Comparison of ENCODE assay signal across 22 mouse cellular contexts in genomic region chr3:27188386-27188785, GRCm38 (mm10). TPM values are rescaled to one million over a fixed set of nuclear protein-coding genes. Genes with fewer than 3 reads are reported as not detected.
DNase-seq lines count a peak whose midpoint lies in the region; ATAC-seq and TF ChIP-seq lines count a peak whose summit lies in the region.
"Had no signal": no experiment of that assay in that cellular context is flagged by ENCODE, and none has a peak within 500 bp of the region (broad histone marks: within the 10 kb centered on the region; RNA-seq: fewer than 3 reads in every experiment).

No protein-coding gene starts in this region.

- no peak for ATAC-seq in forebrain, embryonic 11.5 days (replicated peaks; ENCODE audit: low FRiP score)
- ATAC-seq in liver, postnatal 0 days: no peak
- no peak for ATAC-seq in kidney, postnatal 0 days (replicated peaks; ENCODE audit: low FRiP score, low read depth)
- no peak for ATAC-seq in stomach, postnatal 0 days (ENCODE audit: low FRiP score, low TSS enrichment)
- ATAC-seq: hindbrain, embryonic 16.5 days had no signal

- TF ChIP-seq EP300 in liver, postnatal 0 days (IDR thresholded peaks at IDR 0.05; ENCODE audit: low read depth): no peak
- TF ChIP-seq EP300 in stomach, postnatal 0 days (optimal IDR thresholded peaks at IDR 0.05): no peak

- H3K27ac ChIP-seq in forebrain, embryonic 11.5 days (ENCODE audit: low read depth, low read length): no peak overlapping the region
- H3K27ac ChIP-seq in forebrain, embryonic 10.5 days: no peak overlapping the region
- H3K27ac ChIP-seq in liver, postnatal 0 days (ENCODE audit: low read depth): peak overlapping the region; percentile 46
- 0 out of 2 replicates have a peak overlapping the region, but pooled peaks have one; percentile 5 for H3K27ac ChIP-seq in kidney, postnatal 0 days
- H3K27ac ChIP-seq in stomach, postnatal 0 days (replicated peaks): no peak overlapping the region; the same call in 1 of the 2 replicates
- H3K27ac ChIP-seq: forebrain, embryonic 12.5 days; limb, embryonic 15.5 days had no signal

- no peak overlapping the region for H3K4me3 ChIP-seq in forebrain, embryonic 11.5 days (ENCODE audit: low read depth, low read length)
- H3K4me3 ChIP-seq in forebrain, embryonic 10.5 days: no peak overlapping the region
- no peak overlapping the region for H3K4me3 ChIP-seq in liver, postnatal 0 days (ENCODE audit: low read depth, low read length)
- no peak overlapping the region for H3K4me3 ChIP-seq in kidney, postnatal 0 days (replicated peaks; ENCODE audit: low read depth, low read length)
- H3K4me3 ChIP-seq in stomach, postnatal 0 days (ENCODE audit: low read depth, low read length): no peak overlapping the region
- H3K4me3 ChIP-seq: forebrain, embryonic 12.5 days; limb, embryonic 15.5 days had no signal

- no peaks in the 10 kb centered on the region for H3K9me3 ChIP-seq in forebrain, embryonic 11.5 days (ENCODE audit: control insufficient read depth, low read length)
- H3K9me3 ChIP-seq in forebrain, embryonic 10.5 days: no peaks in the 10 kb centered on the region
- no peaks in the 10 kb centered on the region for H3K9me3 ChIP-seq in liver, postnatal 0 days (ENCODE audit: low read length)
- H3K9me3 ChIP-seq in kidney, postnatal 0 days (replicated peaks; ENCODE audit: low read length): no peaks in the 10 kb centered on the region
- H3K9me3 ChIP-seq in stomach, postnatal 0 days (ENCODE audit: control insufficient read depth, low read length): no peaks in the 10 kb centered on the region
- H3K9me3 ChIP-seq: forebrain, embryonic 12.5 days; G1E; limb, embryonic 15.5 days had no signal

- DNase-seq in forebrain, embryonic 11.5 days (ENCODE audit: low spot score): peak; percentile 7
- DNase-seq in forebrain, embryonic 10.5 days (ENCODE audit: extremely low spot score, low spot score): no peak
- DNase-seq in liver, postnatal 0 days: no peak
- no peak for DNase-seq in liver
- peak; percentile 22 for DNase-seq in kidney, postnatal 0 days (ENCODE audit: low spot score)
- peak; percentile 28 for DNase-seq in stomach, postnatal 0 days (ENCODE audit: low spot score)
- no peak for DNase-seq in layer of hippocampus, adult 8-10 months (ENCODE audit: low spot score in 2 of 2)
- no peak for DNase-seq in thymus, postnatal 25 days
- DNase-seq: adrenal gland, postnatal 14 days; cerebellum, adult 11-12 months; cerebellum, postnatal 25 days; embryo, embryonic 11 days; heart, adult 18-20 months; heart, postnatal 4 days; lung, adult 2 months; midbrain, embryonic 14.5 days; spleen, adult 18-20 months; thymus, postnatal 4 days had no signal

- H3K4me1 ChIP-seq in forebrain, embryonic 11.5 days (replicated peaks; ENCODE audit: control insufficient read depth, insufficient read depth, low read length): no peaks in the 10 kb centered on the region
- peaks cover 8% of the 10 kb centered on the region for H3K4me1 ChIP-seq in forebrain, embryonic 10.5 days
- H3K4me1 ChIP-seq in liver, postnatal 0 days (ENCODE audit: insufficient read depth): peaks cover 39% of the 10 kb centered on the region
- 0 out of 2 replicates have a peak, but pooled peaks cover 6% of the 10 kb centered on the region for H3K4me1 ChIP-seq in kidney, postnatal 0 days (replicated peaks; ENCODE audit: insufficient read depth, low read length)
- no peaks in the 10 kb centered on the region; the same call in 1 of the 2 replicates for H3K4me1 ChIP-seq in stomach, postnatal 0 days (replicated peaks; ENCODE audit: control insufficient read depth, insufficient read depth)

- 72% methylated on average over 1 of the region's 1 CpGs for WGBS in forebrain, embryonic 11.5 days
- 79% methylated on average over 1 of the region's 1 CpGs for WGBS in forebrain, embryonic 10.5 days
- 55% methylated on average over 1 of the region's 1 CpGs for WGBS in liver, postnatal 0 days (ENCODE audit: insufficient replicate concordance)
- WGBS in kidney, postnatal 0 days: 45% methylated on average over 1 of the region's 1 CpGs
- WGBS in stomach, postnatal 0 days: 50% methylated on average over 1 of the region's 1 CpGs

- no peaks in the 10 kb centered on the region for H3K36me3 ChIP-seq in forebrain, embryonic 11.5 days (ENCODE audit: control insufficient read depth, insufficient read depth, low read length)
- no peaks in the 10 kb centered on the region for H3K36me3 ChIP-seq in forebrain, embryonic 10.5 days (replicated peaks)
- H3K36me3 ChIP-seq in liver, postnatal 0 days (replicated peaks; ENCODE audit: insufficient read depth, low read length): 0 out of 2 replicates have a peak, but pooled peaks cover 7% of the 10 kb centered on the region
- no peaks in the 10 kb centered on the region for H3K36me3 ChIP-seq in kidney, postnatal 0 days (ENCODE audit: insufficient read depth, low read length)
- no peaks in the 10 kb centered on the region for H3K36me3 ChIP-seq in stomach, postnatal 0 days (ENCODE audit: control insufficient read depth, insufficient read depth, low read length)
- H3K36me3 ChIP-seq: forebrain, embryonic 12.5 days; limb, embryonic 15.5 days had no signal

- no peak for TF ChIP-seq CTCF in liver, postnatal 0 days (IDR thresholded peaks at IDR 0.05; ENCODE audit: low read depth)
- TF ChIP-seq CTCF in kidney, postnatal 0 days (IDR thresholded peaks at IDR 0.05; ENCODE audit: low read depth): no peak
- TF ChIP-seq CTCF in stomach, postnatal 0 days (IDR thresholded peaks at IDR 0.05; ENCODE audit: low read depth): no peak

- H3K27me3 ChIP-seq in forebrain, embryonic 11.5 days (ENCODE audit: control insufficient read depth, insufficient read depth, low read length): no peaks in the 10 kb centered on the region
- peaks cover 10% of the 10 kb centered on the region; the same call in 1 of the 2 replicates for H3K27me3 ChIP-seq in forebrain, embryonic 10.5 days (ENCODE audit: poor library complexity, severe bottlenecking)
- no peaks in the 10 kb centered on the region for H3K27me3 ChIP-seq in liver, postnatal 0 days (ENCODE audit: insufficient read depth, low read length)
- H3K27me3 ChIP-seq in kidney, postnatal 0 days (ENCODE audit: insufficient read depth, low read length): no peaks in the 10 kb centered on the region
- no peaks in the 10 kb centered on the region for H3K27me3 ChIP-seq in stomach, postnatal 0 days (ENCODE audit: control insufficient read depth, insufficient read depth, low read length)
- H3K27me3 ChIP-seq: limb, embryonic 15.5 days had no signal

- H3K9ac ChIP-seq in forebrain, embryonic 11.5 days (ENCODE audit: low read length): no peak overlapping the region
- no peak overlapping the region; the same call in 1 of the 2 replicates for H3K9ac ChIP-seq in liver, postnatal 0 days (replicated peaks)
- no peak overlapping the region for H3K9ac ChIP-seq in kidney, postnatal 0 days (ENCODE audit: low read depth, low read length)
- no peak overlapping the region for H3K9ac ChIP-seq in stomach, postnatal 0 days (ENCODE audit: low read length)
- H3K9ac ChIP-seq: forebrain, embryonic 12.5 days; limb, embryonic 15.5 days had no signal

- H3K4me2 ChIP-seq in forebrain, embryonic 11.5 days (ENCODE audit: low read depth, low read length, severe bottlenecking): no peak overlapping the region
- H3K4me2 ChIP-seq in liver, postnatal 0 days (ENCODE audit: low read depth, low read length): no peak overlapping the region
- H3K4me2 ChIP-seq in kidney, postnatal 0 days (ENCODE audit: low read length): no peak overlapping the region
- H3K4me2 ChIP-seq in stomach, postnatal 0 days (replicated peaks; ENCODE audit: low read depth): no peak overlapping the region
- H3K4me2 ChIP-seq: forebrain, embryonic 12.5 days; limb, embryonic 15.5 days had no signal

RNA-seq across cellular contexts. Expression of gene Nceh1, which starts 5.6 kb away (rescaled TPM):
- polyA plus RNA-seq in forebrain, embryonic 11.5 days (2014; fragmentation: Nextera tagmentation; extraction: Ambion mirVana): 3.3 and 3.4 TPM in 2 replicates
- 5.0 and 5.6 TPM in 2 replicates for polyA plus RNA-seq in forebrain, embryonic 10.5 days (2016; fragmentation: Nextera tagmentation; extraction: Ambion mirVana)
- polyA plus RNA-seq in liver, postnatal 0 days (2015; fragmentation: Nextera tagmentation; extraction: Ambion mirVana): 18.2 and 23.9 TPM in 2 replicates
- 47.7 and 51.2 TPM in 2 replicates for polyA plus RNA-seq in kidney, postnatal 0 days (2015; fragmentation: Nextera tagmentation; extraction: Ambion mirVana)
- polyA plus RNA-seq in stomach, postnatal 0 days (2015; fragmentation: Nextera tagmentation; extraction: Ambion mirVana): 23.3 and 28.4 TPM in 2 replicates
- total RNA-seq in layer of hippocampus, adult 8-10 months (2022): 100 to 1,000 TPM; 106 to 125 (median 109) TPM

RNA-seq across cellular contexts. Expression of gene Ect2, which starts 34.7 kb away (rescaled TPM):
- 124 and 136 TPM in 2 replicates for polyA plus RNA-seq in forebrain, embryonic 11.5 days (2014; fragmentation: Nextera tagmentation; extraction: Ambion mirVana)
- polyA plus RNA-seq in forebrain, embryonic 10.5 days (2016; fragmentation: Nextera tagmentation; extraction: Ambion mirVana): 110 and 121 TPM in 2 replicates
- polyA plus RNA-seq in liver, postnatal 0 days (2015; fragmentation: Nextera tagmentation; extraction: Ambion mirVana): 10.1 and 12.5 TPM in 2 replicates
- 23.9 and 26.9 TPM in 2 replicates for polyA plus RNA-seq in kidney, postnatal 0 days (2015; fragmentation: Nextera tagmentation; extraction: Ambion mirVana)
- polyA plus RNA-seq in stomach, postnatal 0 days (2015; fragmentation: Nextera tagmentation; extraction: Ambion mirVana): 7.8 and 8.6 TPM in 2 replicates
- total RNA-seq in layer of hippocampus, adult 8-10 months (2022): 1 to 10 TPM in 2 of 4 experiments, under 1 TPM in 2; 0.69 to 1.1 (median 0.93) TPM

Comparison
In these comparisons a context has a peak if more than half of its experiments do, and no peak if none do; other contexts are left out.
1. DNase-seq: peak in forebrain, embryonic 11.5 days (single experiment), kidney, postnatal 0 days (single experiment) and stomach, postnatal 0 days (single experiment); none in forebrain, embryonic 10.5 days (single experiment), liver, postnatal 0 days (single experiment), liver (single experiment), layer of hippocampus, adult 8-10 months (0 of 2) and thymus, postnatal 25 days (single experiment).
2. H3K27ac ChIP-seq: peak in liver, postnatal 0 days (single experiment) and kidney, postnatal 0 days (single experiment); none in forebrain, embryonic 11.5 days (single experiment), forebrain, embryonic 10.5 days (single experiment) and stomach, postnatal 0 days (single experiment).